Mouse (Mus musculus) R1 (cell line): ENCODE results near the gene Cubn.

Source experiments
- DNase-seq: peaks from one replicate; pipeline ENCODE4 v3.0.0-alpha.2; 2018; ENCODE audit warnings: low read depth, low spot score

Cubn gene

GRCm38 (mm10) chr2:13491734-13492133 lies at the start of gene Cubn:
Cubn (minus strand) TSS chr2:13491813.
- DNase-seq: no peak

- DNase-seq: no peak
Measured at GRCm38 (mm10) chr2:13539860-13540259, 48.2 kb upstream of the Cubn start.

DNA sequence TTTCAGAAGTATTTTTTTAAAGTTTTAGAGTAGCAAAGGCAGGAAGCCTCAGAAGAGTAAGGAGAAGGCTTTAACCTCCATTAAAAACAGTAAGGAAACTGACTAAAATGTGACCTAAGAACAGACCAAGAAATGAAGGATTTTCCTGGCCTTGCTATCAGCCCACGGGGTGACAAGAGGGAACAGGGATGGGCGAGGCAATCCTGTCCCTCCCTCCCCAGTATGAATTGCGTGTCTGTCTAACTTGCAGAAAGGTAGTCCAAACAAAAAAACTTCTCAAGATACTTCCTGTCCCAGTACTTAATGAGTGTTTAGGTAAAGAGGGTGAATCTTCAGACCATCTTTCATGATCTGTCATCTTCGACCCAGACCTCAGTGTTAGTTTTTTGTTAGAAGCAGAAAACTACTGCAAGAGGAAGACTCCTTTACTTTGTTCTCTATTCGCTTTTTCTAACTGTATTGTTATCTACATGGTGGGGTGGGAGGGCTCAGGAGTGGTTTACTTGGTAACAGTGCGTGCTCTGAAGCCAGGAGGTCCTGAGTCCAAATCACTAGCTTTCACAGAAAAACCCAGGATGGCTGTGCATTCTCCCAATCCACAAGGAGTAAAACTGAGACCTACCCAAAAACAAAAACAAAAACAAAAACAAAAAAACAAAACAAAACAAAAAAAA lies 47.2 kb upstream of the Cubn start:
- DNase-seq: no peak

GRCm38 (mm10) chr2:13538258-13538657 lies 46.6 kb upstream of the Cubn start:
- no peak for DNase-seq

DNA sequence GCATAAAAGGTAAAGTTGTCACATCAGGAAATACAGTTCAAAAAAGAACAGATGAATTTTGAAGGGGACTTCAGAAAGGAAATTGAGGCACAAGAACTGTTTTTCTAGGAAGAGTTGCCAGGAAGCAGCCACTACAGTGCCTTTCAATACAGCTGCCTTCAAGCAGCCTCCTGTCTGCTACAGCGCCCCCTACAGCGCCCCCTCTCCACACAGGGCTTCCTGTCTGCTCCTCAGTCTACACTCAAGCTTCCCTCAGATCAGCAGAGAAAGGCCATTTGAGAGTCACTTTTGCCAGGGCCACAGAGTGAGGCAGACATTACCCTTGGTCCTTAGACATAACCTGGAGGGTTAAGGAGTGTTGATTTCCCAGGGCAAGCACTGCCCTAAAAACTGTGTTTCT lies 46.1 kb upstream of the Cubn start:
- DNase-seq: peak; percentile 56

- no peak for DNase-seq
Measured at GRCm38 (mm10) chr2:13536747-13537146, 45.1 kb upstream of the Cubn start.

- no peak for DNase-seq
Measured at GRCm38 (mm10) chr2:13530639-13531038, 39.0 kb upstream of the Cubn start.

DNA sequence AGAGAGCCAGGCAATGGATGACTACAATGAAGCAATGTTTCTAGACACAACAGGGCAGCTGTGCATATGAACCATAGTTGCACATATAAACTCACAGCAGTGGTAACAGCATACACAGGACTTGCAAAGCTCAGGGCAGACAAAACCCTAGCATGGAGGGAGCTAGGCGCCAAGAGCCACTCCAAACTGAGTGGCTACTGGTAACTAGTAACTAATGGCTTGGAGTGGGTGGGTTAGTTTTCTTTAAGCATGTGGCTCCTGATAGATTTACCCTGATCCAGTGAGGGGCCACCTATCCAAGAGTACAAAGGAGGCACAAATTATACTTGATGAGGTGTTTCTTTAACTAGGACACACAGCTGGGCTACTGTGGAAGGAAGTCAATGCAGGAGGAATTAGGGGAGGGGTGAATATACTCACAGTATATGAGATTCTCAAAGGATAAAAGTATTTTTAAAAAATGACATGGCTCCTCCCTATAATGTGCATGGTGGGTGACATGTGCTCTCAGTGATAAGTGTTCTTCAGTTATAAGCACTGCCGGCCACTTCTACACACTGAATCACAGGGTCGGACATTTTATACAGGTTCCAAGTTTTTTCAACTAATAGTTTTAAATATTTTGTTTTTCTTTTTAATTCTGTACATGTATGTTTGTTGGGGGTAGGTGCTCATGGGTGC lies 37.8 kb upstream of the Cubn start:
- DNase-seq: no peak

DNA sequence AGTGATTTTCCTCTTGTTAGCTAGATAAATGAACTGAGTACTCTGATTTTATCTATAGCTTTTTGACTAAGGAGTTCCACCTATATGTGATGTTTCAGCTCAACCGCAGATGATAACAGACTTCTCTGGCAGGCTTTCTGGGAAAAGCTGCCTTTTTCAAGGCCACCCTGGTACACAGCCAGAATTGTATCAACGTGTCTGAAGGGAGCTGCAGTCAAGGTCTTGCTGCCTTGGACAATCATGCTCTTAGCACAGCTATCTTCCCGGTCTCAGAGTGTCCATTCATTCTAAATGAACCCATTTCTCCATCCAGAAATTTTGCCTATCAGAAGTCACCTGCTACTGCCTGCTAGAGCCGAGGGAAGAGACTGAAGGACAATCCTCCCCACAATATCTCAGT lies 35.9 kb upstream of the Cubn start:
- no peak for DNase-seq

- DNase-seq: no peak
Measured at GRCm38 (mm10) chr2:13527125-13527524, 35.5 kb upstream of the Cubn start.

- DNase-seq: no peak
Measured at GRCm38 (mm10) chr2:13526205-13526604, 34.6 kb upstream of the Cubn start.

DNA sequence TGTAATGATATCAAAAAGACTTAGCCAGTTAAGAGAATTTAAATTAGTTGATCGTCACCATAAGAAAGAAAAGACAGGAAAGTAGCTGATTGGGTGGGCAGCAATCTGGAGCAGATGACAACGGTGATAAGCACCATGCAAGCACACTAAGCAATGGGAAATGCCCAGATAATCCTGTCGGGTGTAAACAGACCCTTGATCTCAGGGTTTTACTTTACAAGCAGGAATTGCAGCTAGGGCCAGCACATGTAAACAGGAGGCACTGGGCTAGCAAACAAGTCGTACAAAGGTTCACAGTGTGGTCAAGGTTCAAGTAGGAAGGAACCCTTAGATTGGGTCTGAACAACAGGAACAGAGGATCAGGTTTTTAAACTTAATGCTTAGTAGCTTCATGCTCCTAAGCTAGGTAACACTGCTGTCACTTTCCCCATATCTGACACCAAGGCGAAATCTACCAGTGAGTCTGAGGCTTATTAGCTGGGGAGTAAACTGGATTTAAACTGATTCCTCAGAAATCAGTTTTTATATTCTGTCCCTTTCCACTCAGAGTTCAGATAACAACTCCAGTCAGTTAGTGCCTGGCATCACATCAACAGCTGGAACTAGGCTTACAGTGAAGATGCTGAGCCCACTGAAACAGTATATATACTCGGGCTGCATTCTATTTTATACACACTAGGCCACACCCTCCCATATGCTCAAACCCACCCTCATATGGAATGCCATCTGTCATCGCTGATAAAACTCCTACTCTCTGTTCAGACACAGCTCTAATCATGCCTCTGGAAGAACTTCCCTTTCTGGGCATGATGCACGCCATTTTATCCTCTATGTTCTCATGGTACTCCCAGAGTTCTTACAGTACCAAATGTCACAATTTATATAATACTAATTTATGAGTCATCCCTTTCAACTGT lies 32.2 kb upstream of the Cubn start:
- no peak for DNase-seq

GRCm38 (mm10) chr2:13522106-13522505 lies 30.5 kb upstream of the Cubn start:
- no peak for DNase-seq

DNA sequence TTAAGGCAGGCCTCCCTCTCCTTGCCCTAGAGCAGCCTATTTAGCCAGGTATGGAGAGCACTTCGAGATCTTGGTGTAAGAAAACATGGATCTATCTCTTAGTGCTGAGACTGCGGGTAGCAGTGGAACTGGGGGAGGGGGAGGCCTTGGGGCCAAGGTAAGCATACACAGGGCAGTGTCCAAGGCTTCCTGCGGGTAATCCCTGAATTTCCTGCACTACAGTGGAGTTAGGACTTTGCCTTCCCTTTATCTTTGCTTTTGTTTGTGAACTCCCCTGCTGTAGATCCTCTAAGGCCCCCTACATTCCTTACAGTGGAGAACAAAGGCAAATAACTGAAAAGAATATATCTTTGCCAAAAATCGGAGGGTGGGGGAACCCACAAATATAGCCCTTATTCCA lies 23.3 kb upstream of the Cubn start:
- no peak for DNase-seq

- DNase-seq: no peak
Measured at GRCm38 (mm10) chr2:13502717-13503116, 11.1 kb upstream of the Cubn start.

DNA sequence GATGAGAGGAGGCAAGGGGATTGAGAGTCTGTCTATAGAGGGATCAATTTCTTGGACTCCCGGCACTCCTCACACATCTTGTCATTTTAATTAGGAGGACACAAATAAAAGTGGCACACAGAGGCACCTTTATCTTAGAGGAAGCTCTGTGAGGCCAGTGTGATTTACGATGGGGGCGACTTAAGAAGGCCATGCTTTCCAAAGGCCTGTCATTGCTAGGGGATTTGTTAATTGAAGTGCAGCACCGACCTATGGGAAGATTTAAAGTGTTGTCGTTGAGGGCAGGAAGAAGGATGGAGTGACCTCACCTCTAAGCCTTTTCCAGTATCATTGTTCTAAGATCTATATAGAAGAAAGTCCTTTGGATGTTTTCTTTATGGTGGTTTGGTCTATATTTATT lies 9.9 kb upstream of the Cubn start:
- DNase-seq: no peak

- DNase-seq: peak; percentile 58
Measured at GRCm38 (mm10) chr2:13500298-13500999, 8.8 kb upstream of the Cubn start.

DNA sequence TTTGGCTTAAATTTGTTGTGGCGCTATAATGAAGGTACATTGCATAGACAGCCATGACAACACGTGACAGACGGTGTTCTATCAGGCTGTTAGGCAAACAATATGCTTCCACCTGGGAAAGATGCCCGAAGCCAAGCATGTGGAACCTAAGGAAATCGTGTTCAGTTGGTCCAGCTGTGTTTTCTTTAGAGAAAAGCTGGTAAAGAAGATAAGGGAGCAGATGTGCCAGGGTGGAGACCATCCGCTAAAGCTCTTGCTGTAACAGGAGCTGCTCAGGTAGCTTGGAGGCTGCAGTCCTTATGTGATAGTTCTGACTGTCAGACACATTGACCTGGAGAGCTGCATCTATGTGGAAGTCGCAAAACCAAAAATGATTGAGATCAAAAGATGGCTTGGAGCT lies 7.6 kb upstream of the Cubn start:
- DNase-seq: no peak

- no peak for DNase-seq
Measured at GRCm38 (mm10) chr2:13496087-13496486, 4.5 kb upstream of the Cubn start.

GRCm38 (mm10) chr2:13492927-13493326 lies 1.3 kb upstream of the Cubn start:
- DNase-seq: no peak

- no peak for DNase-seq
Measured at GRCm38 (mm10) chr2:13490480-13490879, 1.1 kb downstream of the Cubn start.

- DNase-seq: peak; percentile 27
Measured at GRCm38 (mm10) chr2:13486470-13486869, 5.1 kb downstream of the Cubn start.
